Mouse (Mus musculus) spleen, adult 2 months (tissue): ENCODE results near the gene Sars.

Experiments used
- CTCF ChIP-seq: fragments of 200-500 bp; IDR thresholded peaks from 2 replicates; pipeline ENCODE4 v1.5.1; 2011; ENCODE audit warnings: mild to moderate bottlenecking, inconsistent platforms; ENCODE audit not compliant: insufficient read depth, insufficient read length, insufficient replicate concordance; ENCODE audit errors: extremely low read depth
- POLR2A ChIP-seq: fragments of 200-500 bp; IDR thresholded peaks from 2 replicates; pipeline ENCODE4 v1.6.1; 2011; ENCODE audit warnings: low read depth, low read length, inconsistent platforms

DNA sequence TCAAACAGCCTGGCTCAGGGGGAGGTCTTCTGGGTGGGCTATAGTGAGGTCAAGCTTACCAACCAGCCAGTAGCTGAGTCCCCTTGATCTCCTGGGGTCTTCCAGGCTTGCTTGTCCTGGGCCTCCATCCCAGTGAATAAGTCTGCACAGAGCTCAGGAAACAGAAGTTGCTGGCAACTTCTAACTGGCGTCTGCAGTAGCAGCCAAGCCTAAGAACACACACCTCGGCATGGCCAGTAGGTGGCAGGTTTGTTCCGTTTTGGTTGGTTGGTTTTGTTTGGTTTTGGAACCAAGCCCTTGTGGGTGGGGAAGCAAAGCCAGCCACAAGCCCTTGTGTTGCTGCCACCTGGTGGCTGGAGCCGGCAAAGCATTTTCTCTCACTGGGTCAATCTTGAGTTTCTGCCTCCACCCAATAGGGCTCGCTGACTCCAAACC lies 55.9 kb downstream of the Sars start:
- TF ChIP-seq CTCF (peak; percentile 98), POLR2A (no peak)
